Mouse (Mus musculus) cerebellum, adult 2 months (tissue): ENCODE measurements around the gene Ttll7. TPM values are rescaled to one million over a fixed set of nuclear protein-coding genes. Genes with fewer than 3 reads are reported as not detected.

Experiments used
- DNase-seq, 2 experiments: peaks; one replicate each; pipeline ENCODE4 v3.0.0; 2021
- H3K27ac ChIP-seq: fragments of 200-500 bp; 2 replicates; pipeline ENCODE4 v1.5.1; 2012; ENCODE audit warnings: low read length, control low read depth, inconsistent platforms; ENCODE audit not compliant: insufficient read depth
- H3K27me3 ChIP-seq: fragments of 200-500 bp; 2 replicates; pipeline ENCODE4 v1.6.1; 2012; ENCODE audit warnings: inconsistent platforms, mild to moderate bottlenecking, low read length, moderate library complexity; ENCODE audit not compliant: control insufficient read depth, insufficient read depth
- H3K4me1 ChIP-seq: fragments of 200-500 bp; 2 replicates; pipeline ENCODE4 v1.6.1; 2011; ENCODE audit warnings: low read length; ENCODE audit not compliant: control insufficient read depth, insufficient read depth
- H3K4me3 ChIP-seq: fragments of 200-500 bp; replicated peaks from 2 replicates; pipeline ENCODE3; 2011; ENCODE audit warnings: mild to moderate bottlenecking, low read depth, low read length, control low read depth; ENCODE audit not compliant: insufficient read depth
- CTCF ChIP-seq: fragments of 200-500 bp; IDR thresholded peaks from 2 replicates; pipeline ENCODE4 v1.5.1; 2011; ENCODE audit warnings: low read depth, mild to moderate bottlenecking, control low read depth, low read length, moderate library complexity, borderline replicate concordance; ENCODE audit not compliant: insufficient read depth
- POLR2A ChIP-seq: fragments of 200-500 bp; IDR thresholded peaks from 2 replicates; pipeline ENCODE4 v1.6.1; 2011; ENCODE audit warnings: low read length, control low read depth, borderline replicate concordance; ENCODE audit not compliant: insufficient read depth
- WGBS: fragments of 180-500 bp; shearing (Covaris S2); methylation state at CpG from one replicate; pipeline ENCODE4 v1.1.7; 2018; 5-methylcytosine and 5-hydroxymethylcytosine counted together
- polyA plus RNA-seq: library from polyadenylated mRNA; depleted of rRNA; stranded (reverse); fragments of >200 nt; gene quantifications from 2 replicates; pipeline ENCODE4 v1.2.3, GENCODE M21; 2012; rRNA removed

Gene Ttll7
- polyA plus RNA-seq, 1 experiment = 76.4 TPM

- Histone ChIP-seq H3K27me3 (no peaks in the 10 kb centered on the region; the same call in 1 of the 2 replicates), H3K27ac (no peak overlapping the region), H3K4me1 (peaks cover 5% of the 10 kb centered on the region), H3K4me3 (no peak overlapping the region)
- TF ChIP-seq POLR2A (no peak), CTCF (no peak)
- 36% methylated on average over 6 of the region's 6 CpGs for WGBS
- DNase-seq = peak; percentile 10 to 32
Observed at GRCm38 (mm10) chr3:147016506-147016905, 164.3 kb downstream of the Ttll7 start.

GRCm38 (mm10) chr3:147019506-147019905 is 167.3 kb downstream of the Ttll7 start:
- DNase-seq = no peak
- H3K4me1 ChIP-seq = peaks cover 5% of the 10 kb centered on the region
- H3K27ac ChIP-seq = no peak overlapping the region
- TF ChIP-seq POLR2A (no peak), CTCF (no peak)
- 56% methylated on average over 5 of the region's 5 CpGs for WGBS
- no peaks in the 10 kb centered on the region; the same call in 1 of the 2 replicates for H3K27me3 ChIP-seq
- no peak overlapping the region for H3K4me3 ChIP-seq

- H3K4me1 ChIP-seq = no peaks in the 10 kb centered on the region
- no peak for DNase-seq
- 33% methylated on average over 5 of the region's 5 CpGs for WGBS
- no peaks in the 10 kb centered on the region; the same call in 1 of the 2 replicates for H3K27me3 ChIP-seq
- no peak overlapping the region for H3K4me3 ChIP-seq
- H3K27ac ChIP-seq = no peak overlapping the region
- no peak for TF ChIP-seq CTCF
- TF ChIP-seq POLR2A = no peak
Observed at GRCm38 (mm10) chr3:147026248-147026647, 174.1 kb downstream of the Ttll7 start.

GRCm38 (mm10) chr3:147028382-147028781 is 176.2 kb downstream of the Ttll7 start:
- H3K27me3 ChIP-seq = no peaks in the 10 kb centered on the region; the same call in 1 of the 2 replicates
- H3K4me3 ChIP-seq = no peak overlapping the region
- no peak for DNase-seq
- H3K27ac ChIP-seq = no peak overlapping the region
- WGBS = 94% methylated on average over 7 of the region's 7 CpGs
- H3K4me1 ChIP-seq = no peaks in the 10 kb centered on the region
- TF ChIP-seq POLR2A = no peak
- TF ChIP-seq CTCF = no peak

GRCm38 (mm10) chr3:147029718-147030117 is 177.6 kb downstream of the Ttll7 start:
- Histone ChIP-seq H3K27me3 (no peaks in the 10 kb centered on the region; the same call in 1 of the 2 replicates), H3K4me3 (no peak overlapping the region), H3K27ac (no peak overlapping the region), H3K4me1 (no peaks in the 10 kb centered on the region)
- WGBS = 79% methylated on average over 11 of the region's 11 CpGs
- DNase-seq = no peak
- TF ChIP-seq POLR2A = no peak
- TF ChIP-seq CTCF = no peak

GRCm38 (mm10) chr3:147030266-147030880 is 178.2 kb downstream of the Ttll7 start:
- 45% methylated on average over 11 of the region's 11 CpGs for WGBS
- no peak for TF ChIP-seq CTCF
- TF ChIP-seq POLR2A = no peak
- no peaks in the 10 kb centered on the region for H3K4me1 ChIP-seq
- H3K27ac ChIP-seq = no peak overlapping the region
- no peaks in the 10 kb centered on the region; the same call in 1 of the 2 replicates for H3K27me3 ChIP-seq
- no peak for DNase-seq
- no peak overlapping the region for H3K4me3 ChIP-seq

Other genes starting within 250 kb of the Ttll7 start
- not detected in 2 replicates for gene Dnase2b, start 236.8 kb upstream of the Ttll7 start, polyA plus RNA-seq
- not detected in 2 replicates for gene 4930503B20Rik, start 201.1 kb upstream of the Ttll7 start, polyA plus RNA-seq
- gene Samd13, start 166.8 kb upstream of the Ttll7 start, polyA plus RNA-seq = 0.14 TPM in 1 of 2 replicates, not detected in the other
- 166 and 172 TPM in 2 replicates for gene Prkacb, start 39.4 kb upstream of the Ttll7 start, polyA plus RNA-seq